Mouse (Mus musculus) megakaryocyte progenitor cell, adult 5-6 weeks (primary cell): ENCODE data around the gene Ap3b1. TPM values are rescaled to one million over a fixed set of nuclear protein-coding genes. Genes with fewer than 3 reads are reported as not detected.
A peak's percentile ranks its signal among the peaks of the same experiment; 100 is the strongest.

Experiments
- ATAC-seq: replicated peaks from 2 replicates; pipeline ENCODE4 v1.8.0; 2016; ENCODE audit warnings: mild to moderate bottlenecking, moderate TSS enrichment, inconsistent platforms; ENCODE audit not compliant: poor library complexity
- total RNA-seq, 2 experiments: library from RNA; stranded (forward) in 1 of 2; stranded (reverse) in 1 of 2; fragments of 157-497, 149-512 nt in 1 of 2; fragments of 200-1000 nt in 1 of 2; gene quantifications; 2 replicates each; pipeline versions ENCODE4 v1.2.3 to v1.2.4; 2015 to 2017

Ap3b1 gene
- total RNA-seq, 2 experiments from 2014 or later: 53.4 to 81.8 TPM

DNA sequence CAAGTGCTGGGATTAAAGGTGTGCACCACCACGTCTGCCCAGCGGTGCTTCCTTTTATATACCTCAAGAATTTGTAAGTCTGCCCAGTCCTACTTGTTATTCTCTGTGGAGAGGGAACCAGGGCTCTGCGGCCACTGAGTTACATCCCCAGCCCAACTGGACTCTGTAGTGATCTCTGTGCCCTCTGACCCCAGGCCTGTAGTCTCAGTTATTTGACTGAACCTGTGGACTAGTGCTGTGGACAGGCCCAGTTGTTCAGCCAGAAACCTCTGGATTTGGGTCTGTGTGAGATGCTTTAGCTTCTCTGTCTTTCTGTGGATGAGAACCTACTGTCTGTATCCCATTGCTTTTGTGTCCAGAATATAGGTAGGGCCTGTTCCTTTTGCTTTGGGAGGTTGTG, 15.4 kb downstream of the Ap3b1 start:
- ATAC-seq: no peak

DNA sequence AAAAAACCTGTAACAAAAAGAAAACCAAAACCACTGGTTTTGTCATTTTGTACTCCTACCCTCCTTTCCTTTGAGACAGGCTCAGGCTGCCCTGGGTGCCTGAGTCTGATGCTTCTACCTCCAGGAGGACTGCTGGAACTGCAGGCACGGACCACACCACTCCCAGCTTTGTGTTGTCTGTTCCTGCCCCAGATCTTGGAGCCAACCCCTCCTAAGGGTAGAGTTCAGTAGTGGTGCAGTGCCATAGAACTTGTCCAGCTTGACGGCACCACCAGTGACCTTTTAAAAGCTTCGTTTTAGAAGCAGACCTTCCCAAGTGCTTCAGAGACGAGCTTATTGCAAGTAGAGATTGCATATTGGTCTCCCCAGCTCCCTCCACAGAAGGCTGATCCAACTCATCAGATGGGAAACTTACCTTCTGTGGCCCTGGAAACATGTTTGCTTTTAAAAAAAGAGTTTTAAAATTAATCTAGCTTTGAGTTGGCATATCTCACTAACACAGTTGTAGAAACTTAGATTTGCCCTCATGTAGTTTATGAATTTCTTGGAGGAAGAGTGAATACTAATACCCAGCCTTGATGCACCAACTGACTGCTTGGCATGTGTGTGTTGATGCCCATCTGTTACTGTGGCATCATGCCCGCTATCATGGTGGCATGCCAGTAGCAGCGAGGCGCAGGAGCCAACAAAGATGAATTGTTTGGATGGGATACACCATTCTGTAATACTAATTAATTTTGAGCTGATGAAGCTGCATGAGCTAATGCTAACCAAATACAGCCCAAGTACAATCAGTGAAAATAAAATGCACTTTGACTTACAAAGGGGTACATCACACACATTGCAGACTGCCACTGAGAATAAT, 17.0 kb downstream of the Ap3b1 start:
- ATAC-seq: no peak

DNA sequence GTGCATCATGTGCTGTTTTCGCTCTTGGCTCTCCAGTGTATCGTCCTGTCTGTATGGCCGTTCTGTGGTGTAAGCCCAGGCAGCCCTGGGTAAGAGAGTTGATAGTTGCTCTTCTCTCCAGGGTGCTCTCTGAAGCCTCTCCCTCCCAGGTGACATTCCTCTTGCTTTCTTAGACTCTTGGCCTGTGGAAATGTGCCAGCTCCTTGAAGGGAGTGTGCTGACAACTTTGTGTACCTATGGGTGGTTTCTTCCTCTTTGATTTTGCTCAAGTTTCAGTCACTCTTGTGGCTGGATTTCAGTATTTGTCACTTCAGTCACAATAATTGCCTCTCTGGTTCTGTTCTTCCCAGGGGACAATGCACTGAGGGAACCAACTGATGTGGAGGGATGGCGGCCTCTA, 20.2 kb downstream of the Ap3b1 start:
- ATAC-seq: no peak

DNA sequence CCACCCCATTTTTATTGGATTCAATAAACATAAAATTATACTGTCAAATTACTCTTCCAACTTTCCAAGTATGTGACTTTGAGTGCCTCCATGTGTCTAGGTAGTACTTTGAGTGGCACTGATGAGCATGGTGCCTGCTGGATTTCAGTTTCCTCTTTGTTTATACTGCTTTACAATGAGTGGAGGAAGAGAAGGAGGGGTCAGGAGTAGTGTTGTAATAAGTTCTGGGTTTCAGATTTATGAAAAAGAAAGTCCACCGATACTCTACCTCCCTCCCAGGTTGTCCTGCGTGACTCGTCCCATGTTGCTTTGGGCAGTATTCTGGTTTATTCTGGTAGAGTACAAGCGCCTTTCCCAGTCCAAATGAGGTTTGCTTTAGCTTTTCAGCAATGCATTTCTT, 22.7 kb downstream of the Ap3b1 start:
- peak; percentile 65 for ATAC-seq

DNA sequence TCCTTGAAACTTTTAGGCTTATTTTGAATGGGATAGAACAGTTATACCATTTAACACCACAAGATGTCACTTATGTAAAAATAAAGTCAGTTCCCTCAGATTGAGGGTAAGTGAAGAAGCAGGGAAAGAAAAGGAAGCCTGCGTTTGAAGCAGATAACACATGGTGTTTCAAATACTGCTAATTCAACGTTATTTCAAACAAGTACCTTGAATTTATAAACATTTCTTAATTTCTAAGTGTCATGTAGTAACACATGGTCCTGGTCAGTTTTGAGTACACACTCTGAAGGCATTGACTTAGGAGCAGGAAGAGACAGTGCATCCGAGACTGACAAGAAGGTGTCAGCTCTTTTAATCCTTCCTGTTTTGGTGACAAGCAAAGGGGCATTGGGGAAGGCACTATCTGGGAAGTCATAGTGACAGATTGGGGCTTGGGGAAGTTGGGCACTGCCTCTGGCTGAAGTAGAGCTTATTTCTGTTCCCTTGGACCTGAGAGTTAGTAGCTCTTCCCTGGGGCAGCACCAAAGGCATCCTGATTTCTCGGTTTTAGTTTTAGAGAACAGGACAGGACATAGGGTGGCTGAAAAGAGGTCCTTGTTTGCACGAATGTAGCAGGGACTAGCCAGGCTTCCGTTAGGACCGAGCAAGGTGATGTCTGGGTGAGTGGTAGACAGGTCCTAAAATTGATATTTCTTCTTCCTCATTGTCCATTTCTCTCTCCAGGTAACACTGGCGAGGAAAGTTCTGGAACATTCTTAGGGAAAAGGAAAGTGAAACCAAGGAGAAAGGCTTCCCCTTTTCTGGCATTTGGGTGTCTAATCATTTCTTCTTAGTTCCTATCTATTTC, 23.3 kb downstream of the Ap3b1 start:
- peak; percentile 79 for ATAC-seq

DNA sequence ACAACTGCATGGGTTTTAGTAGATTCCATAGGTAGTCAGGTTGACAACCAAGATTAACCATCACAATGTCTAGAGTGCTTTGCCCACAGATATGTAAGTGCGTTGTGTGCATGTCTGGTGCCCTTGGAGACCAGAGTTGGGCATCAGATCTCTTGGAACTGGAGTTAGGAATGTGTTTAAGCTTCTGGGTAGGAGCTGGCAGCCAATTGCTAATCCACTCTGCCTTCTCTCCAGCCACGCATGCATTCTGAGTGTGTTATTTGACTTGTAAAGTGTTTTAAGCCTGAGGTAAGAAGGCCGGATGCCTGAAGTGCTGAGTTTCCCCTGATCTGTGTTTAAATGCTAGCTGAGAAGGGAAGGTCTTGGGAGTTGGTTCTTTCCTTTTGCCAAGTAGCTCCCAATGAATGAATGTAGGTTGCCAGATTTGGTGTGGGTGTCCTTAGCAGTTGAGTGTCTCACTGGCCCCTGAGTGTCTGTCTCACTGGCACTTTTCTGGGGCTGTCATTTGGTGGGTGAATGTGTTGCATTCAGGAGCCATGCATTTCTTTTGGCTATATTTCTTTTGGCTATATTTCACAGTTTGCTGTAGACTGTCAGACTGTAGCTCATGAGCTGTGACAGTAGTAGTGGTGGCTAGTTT, 26.3 kb downstream of the Ap3b1 start:
- no peak for ATAC-seq

DNA sequence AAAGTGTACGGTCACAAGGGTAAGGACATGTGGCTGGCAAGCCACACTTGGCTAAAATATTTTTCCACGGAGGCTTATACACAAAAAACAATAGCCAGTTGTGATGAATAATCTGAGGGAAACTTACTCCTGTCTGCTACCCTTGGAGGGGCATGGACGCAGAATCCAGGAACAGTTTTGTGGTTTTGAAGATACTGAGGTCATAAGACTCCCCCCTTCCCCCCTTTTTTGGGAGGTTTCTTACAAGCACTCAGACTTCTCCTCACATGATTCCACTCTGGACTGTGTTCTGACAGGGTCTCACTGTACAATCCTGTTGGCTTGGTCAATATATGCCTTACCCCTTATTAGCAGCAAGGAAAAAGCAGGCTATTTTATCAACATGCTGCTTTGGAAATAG, 29.8 kb downstream of the Ap3b1 start:
- ATAC-seq: no peak

DNA sequence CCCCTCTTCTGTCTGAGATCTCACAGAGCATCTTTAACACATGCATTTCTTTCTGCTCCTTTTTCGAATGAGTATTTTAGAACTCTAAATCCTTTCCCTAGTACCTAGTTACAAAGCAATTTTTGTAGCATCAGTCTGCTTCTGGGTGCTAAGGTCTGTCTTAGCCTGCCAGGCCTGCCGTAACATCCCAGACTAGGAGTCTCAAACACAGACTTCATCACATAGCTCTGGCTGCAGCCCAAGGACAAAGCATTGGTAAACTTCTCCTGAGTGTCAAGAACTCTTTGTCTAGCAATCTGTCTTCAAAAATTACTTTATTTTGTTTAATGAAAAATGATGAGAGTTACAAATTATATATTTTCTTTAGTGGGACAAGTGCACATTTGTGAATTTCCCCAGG, 30.8 kb downstream of the Ap3b1 start:
- no peak for ATAC-seq

DNA sequence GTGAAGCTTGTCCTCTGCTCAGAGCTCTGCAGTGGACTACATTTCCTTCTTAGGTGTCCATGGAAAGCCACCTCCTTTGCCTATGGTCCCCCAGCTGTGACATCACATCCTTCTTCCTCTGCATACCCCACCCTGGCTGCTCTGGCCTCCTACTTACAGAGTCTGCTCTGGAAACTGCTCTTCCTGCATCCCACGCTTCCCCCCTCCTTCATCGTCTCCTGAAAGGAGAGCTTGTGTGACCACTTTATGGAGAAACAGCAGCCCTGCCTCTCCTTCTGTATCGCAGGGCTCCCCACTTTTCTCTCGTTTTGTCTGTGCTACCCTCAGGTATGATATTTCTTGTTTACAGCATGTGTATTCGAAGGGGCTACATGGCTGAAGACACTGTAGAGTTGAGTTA, 33.5 kb downstream of the Ap3b1 start:
- no peak for ATAC-seq

DNA sequence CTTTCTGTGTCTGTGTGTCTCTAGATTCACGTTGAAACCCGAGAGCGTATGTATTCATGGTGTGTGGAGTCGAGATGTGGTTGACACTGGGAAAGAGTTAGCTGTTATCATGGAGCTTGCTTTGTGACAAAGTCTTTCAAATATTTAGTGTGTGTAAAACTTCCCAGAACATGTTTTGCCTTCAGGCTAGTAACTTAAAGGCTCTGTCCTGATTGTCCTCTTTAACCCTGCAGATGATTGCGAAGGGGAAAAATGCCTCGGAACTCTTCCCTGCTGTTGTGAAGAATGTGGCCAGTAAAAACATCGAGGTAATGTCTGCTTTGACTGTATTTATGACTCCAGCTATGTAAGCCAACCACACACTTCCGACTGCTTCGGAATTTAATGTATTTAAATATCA, 35.7 kb downstream of the Ap3b1 start:
- ATAC-seq: no peak

DNA sequence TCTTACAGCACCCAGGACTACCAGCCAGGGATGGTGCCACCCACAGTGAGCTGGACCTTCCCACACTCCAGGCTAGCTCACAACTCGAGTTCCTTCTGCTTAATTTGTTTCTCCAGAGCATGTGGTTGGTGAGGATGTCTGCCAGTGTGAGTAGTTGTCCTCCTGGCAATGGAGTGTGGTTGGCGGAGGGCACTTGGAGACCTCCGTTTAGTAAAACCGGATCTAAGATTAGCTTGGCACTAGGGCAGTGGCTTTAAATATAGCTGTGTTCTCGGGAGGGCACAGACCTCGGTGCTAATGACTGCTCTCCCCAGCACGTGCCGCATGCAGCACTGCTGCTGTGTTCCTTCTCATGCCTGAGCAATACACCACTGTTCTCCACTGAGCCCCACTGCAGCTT, 37.0 kb downstream of the Ap3b1 start:
- no peak for ATAC-seq

DNA sequence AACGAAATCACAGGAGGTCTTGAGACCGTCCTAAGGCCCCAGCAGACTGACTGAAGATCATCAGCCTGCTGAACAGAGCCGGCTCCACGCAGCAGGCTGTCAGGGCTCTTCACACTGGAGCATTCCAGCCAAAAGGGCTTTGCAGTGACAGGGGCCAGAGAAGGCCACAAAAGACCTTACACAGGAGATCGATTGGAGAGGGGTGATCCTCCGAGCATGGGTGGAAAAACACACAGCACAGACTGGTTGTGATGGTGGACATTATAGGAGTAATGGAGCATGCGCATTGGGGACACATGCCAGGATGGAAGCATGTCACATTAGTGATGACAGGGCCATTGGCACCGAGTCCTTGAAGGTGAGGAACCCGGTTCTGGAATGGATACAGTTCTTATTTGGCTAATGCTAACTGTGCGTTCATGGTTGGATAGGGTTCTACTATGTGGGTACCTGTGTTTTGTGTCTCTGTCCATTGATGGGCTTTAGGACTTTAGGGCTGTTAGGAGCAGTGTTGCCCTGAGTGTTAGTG, 37.7 kb downstream of the Ap3b1 start:
- no peak for ATAC-seq

DNA sequence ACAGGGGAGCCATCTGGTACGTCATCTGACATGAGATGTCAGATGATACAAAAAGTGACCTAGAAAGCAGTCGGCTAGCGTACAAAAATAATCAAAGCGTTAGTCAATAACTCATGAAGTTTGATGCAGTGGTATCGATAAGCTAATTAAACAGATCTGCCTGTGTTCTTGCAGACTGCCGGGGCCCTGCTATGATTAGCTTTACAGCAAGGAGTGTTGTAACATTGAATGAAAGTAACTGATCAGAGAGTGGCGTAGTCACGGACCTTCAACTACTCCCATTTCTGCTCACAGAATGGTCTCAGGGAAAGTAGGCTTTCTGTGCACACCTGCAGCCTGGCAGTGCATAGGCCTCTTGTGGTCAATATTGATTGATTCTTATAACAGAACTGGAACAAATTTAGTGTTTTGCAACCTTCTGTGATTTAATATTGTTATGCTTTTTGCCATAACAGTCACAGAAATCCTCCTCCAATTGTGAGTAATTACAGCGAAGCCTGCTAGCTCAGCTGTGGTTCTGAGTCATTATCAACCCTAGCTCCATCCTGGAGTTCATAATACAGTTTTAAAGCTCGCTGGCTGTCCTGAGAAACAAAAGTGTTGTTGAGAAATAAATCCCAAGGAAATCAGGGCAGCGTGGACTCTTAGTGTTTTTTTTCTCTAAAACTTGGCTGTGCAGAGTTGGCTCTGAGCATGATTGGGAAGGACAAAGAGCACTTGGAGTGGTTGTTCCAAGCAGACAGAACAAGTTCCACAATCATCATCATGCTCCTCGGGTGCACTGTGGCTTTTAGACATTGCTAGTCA, 40.0 kb downstream of the Ap3b1 start:
- ATAC-seq: no peak

DNA sequence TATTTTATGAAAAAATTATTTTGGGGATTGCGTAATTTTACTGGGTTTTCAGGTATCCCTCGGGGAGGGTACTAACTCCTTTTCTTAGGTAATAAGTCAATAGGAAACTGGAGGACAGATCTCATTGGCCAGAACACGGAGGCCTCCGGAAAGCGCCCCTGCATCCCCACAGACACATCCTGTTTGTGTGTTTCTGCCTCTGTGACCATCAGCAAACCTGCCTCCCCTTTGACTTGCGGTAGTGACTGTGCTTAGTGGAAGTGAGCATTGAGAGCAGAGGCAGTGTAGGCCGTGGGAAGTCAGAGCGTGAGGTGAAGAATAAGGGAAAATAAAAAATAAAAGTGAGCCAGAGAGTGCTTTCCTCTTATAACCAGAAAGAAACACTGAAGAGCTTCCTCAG, 41.7 kb downstream of the Ap3b1 start:
- ATAC-seq: 0 out of 2 replicates have a peak, but pooled peaks have one; percentile 31

DNA sequence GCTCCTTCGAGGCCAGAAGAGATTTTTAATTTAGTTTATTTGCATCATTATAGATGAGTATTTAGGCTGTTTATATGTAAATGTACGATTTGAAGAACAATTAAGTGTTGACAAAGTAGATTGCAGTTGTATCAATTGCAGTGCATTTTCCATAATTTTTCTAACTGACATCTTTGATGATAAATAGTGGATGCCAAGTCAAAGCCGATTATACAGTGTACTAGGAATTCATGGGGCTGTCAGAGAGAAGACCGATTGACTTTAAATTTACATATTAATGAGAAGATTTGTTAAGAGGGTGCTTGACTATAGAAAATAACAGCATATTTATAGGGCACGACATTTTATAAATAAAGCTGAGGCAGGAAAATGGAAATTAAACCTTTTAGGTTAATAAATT, 64.8 kb downstream of the Ap3b1 start:
- no peak for ATAC-seq

DNA sequence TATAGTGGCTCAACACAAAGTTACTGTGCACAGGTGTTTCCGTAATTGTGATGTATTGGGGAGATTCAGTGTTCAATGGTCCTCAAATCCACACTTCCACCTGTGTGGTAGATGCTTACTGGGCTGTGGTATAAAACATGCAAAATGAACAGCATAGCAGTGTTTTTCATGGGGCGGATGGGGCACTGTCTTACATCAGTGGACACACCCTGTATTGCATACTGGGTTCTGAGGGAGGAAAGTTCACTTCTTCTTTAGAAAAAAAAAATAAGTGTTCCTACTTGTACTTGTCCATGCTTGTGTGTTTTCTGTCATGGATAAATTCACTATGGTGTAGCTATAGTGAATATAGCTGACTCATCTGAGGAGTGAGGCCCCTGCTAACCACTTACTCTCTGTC, 70.8 kb downstream of the Ap3b1 start:
- ATAC-seq: no peak

DNA sequence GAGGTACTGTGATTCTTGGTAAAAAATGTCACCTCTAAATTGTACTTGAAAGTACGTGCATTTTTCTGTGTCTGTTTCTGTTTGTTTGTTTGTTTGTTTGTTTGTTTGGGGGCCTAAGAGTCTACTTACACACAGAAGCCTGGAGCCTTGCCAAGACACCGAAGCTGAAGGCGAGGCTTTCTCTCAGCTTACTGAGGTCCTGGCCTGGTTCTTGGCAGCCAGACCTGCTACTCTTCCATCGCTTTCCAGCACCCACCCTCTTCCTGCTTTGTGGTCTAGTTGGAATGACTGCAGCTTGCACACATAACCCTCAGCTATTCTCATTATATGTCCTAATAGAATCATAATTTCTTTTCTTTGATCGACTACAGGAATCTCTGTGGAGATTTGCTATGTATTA, 80.6 kb downstream of the Ap3b1 start:
- no peak for ATAC-seq

DNA sequence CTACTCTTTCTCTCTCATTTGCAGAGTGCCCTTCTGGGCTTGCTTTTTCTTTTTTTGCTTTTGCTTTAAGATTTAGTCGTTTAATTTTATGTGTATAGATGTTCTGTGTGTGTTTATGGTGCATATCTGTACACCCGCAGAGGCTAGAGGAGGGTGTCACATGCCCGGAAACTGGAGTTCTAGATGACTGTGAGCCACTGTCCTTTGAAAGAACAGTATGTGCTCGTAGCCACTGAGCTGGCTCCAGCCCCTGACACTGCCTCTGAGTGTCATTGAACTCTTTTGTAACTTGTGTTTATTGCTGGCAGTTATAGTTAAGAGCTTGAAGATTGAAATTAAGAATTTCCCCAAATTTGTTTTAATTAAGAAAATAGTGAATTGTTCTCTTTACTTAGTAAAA, 82.4 kb downstream of the Ap3b1 start:
- ATAC-seq: no peak

DNA sequence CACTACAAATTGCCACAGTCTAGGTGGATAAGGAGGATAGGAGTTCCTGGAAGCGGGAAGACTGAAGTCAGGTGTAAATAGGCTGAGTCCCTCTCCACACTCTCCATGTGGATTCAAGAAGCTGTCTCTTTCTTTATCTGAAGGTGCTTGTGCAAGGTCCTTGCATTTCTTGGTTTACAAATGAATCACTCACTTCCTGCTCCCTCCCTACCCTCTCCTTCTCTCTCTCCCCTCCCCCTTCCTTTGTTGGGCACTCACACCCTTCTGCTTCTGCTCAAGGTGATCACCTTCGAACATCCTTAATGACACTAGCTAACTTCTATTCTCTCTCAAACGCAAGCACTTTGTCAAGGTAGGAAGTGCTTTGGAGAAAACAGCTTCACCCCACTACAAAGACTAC, 84.7 kb downstream of the Ap3b1 start:
- ATAC-seq: no peak

DNA sequence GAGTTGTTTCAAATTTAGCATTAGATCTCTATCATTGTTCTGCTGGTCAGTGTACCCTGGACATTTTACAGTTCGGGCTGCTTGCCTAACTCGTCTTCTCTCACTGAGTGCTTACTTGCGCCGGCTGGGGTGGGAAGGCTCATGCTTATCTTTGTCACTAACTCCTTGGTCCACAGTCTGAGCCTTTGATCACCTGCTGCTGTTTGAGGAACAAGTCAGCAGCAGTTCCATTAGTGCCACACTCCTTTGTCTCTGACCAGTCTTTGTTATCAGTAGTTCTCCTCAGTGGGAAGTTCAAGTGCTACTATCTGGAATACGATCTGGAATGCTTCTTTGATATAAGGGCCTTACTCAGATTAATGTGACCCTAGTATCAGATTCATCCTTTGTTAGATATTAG, 86.3 kb downstream of the Ap3b1 start:
- no peak for ATAC-seq

DNA sequence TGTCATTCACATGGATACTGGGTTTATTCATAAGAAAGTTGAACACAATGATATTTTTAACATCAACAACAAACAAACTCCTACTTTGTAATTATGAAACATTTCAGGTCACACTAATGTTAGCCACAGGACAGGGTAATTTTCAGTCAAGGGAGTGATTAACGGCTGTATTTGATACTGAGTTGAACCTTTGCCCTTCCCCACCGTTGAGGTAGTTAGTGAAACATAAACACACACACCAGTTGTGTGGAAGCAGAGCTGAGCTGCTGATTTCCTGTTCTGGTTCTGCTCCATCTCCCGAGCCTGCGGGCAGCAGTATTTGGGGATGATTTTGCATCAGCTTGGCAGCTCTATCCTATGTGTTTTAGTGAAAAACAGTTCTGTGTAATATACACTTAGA, 88.2 kb downstream of the Ap3b1 start:
- no peak for ATAC-seq
